Mouse (Mus musculus) spleen, adult 2 months (tissue): ENCODE measurements around the gene Tmem50a.

Experiments used
- CTCF ChIP-seq: fragments of 200-500 bp; IDR thresholded peaks from 2 replicates; pipeline ENCODE4 v1.5.1; 2011; ENCODE audit warnings: mild to moderate bottlenecking, inconsistent platforms; ENCODE audit not compliant: insufficient read depth, insufficient read length, insufficient replicate concordance; ENCODE audit errors: extremely low read depth
- POLR2A ChIP-seq: fragments of 200-500 bp; IDR thresholded peaks from 2 replicates; pipeline ENCODE4 v1.6.1; 2011; ENCODE audit warnings: low read depth, low read length, inconsistent platforms

DNA sequence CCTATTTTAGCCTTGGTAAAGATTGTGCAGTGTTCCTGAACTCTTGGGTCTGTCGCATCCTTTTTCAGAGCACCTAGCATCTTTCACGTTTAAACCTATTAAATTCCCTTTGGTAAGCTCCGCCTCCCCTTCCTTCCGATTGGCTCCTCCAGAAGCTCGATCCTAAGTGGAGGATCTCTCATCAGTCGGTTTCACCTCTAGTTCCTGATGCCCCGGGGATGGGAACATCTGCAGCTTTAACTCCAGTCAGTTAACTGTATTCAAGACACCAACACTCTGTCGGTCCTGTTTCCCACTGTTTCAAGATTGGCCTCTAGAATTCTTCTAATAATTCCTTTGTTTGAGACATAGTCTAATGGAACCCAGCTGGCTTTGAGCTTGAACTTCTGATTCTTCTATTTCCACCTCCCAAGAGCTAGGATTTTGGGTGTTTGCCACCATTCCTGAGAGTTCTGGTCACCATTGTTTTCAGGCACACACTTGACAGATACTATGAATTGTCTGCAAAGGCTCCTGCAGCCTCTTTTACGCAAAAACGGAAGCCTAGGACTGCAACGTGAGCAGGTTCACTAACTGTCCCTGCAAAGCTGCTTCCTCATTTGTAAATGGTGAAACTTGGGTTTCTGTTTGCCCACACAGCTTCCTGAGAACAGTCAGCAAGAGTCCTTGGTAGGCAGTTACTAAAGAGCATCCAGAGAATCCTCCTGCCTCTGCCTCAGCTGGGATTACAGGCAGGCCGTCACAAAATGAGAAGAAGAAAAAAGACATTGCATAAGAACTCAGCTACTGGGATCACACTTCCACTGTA, 5.1 kb upstream of the Tmem50a start:
- TF ChIP-seq POLR2A (no peak), CTCF (no peak)
